Mouse (Mus musculus) thymus, adult 2 months (tissue): Measurements from ENCODE around the gene Rhbg.

Experiments
- CTCF ChIP-seq: fragments of 200-500 bp; IDR thresholded peaks from 2 replicates; pipeline ENCODE4 v1.5.1; 2012; ENCODE audit warnings: mild to moderate bottlenecking, control low read depth, low read length, moderate library complexity, borderline replicate concordance; ENCODE audit not compliant: control insufficient read depth, poor library complexity, insufficient read depth; ENCODE audit errors: extremely low read depth
- POLR2A ChIP-seq: fragments of 200-500 bp; IDR thresholded peaks from 2 replicates; pipeline ENCODE4 v1.6.1; 2012; ENCODE audit warnings: mild to moderate bottlenecking, low read length, control low read depth, moderate library complexity; ENCODE audit not compliant: control insufficient read depth, poor library complexity, insufficient read depth; ENCODE audit errors: extremely low read depth

DNA sequence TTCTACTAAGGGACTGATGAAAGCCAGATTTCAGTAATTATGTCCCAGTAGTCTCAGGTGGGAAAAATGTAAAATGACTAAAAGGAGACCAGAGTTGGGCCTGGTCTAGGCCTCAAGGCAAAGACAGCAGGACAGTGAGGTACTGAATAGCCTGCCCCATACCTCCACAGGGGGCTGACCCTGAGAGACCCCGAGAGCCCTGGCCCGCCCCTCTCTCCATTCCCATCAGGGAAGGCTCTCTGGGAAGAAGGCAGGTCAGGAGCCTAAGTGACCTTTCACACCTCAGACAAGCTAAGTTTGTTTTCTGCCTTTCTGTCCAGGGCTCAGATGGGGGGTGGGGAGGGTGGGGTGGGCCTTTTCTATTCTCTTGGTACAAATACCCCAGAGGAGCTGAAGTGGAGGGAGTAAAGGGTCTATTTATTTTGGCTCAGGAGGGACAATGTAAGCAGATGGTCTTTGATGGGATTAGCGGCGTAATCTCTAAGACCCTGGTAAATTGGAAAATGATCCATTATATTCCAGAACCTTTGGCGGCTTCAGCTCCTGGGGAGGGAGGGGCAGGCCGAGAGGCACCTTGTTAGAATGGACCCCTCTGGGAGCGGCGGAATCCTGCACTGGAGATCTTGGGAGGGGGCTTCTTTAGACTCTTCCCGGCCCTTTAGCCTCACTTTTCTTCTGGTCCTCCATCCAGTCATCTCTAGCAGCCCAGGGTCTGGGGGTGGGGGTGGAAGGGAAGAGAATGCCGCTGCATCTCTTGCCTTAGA, 56.6 kb downstream of the Rhbg start:
- TF ChIP-seq CTCF (no peak), POLR2A (no peak)
